Mouse (Mus musculus): ENCODE measurements at regions not wholly inside any gene's neighbourhood (a gene's known extent, or its start where the extent isn't known, plus 50 kb on each side); places are given as distances from the start of the nearest gene placed in this dataset.
"Not testable (repeated sequence)": the region's sequence is repeated elsewhere in the genome, so short reads cannot be mapped to it uniquely, and the experiment has no call there.

DNA sequence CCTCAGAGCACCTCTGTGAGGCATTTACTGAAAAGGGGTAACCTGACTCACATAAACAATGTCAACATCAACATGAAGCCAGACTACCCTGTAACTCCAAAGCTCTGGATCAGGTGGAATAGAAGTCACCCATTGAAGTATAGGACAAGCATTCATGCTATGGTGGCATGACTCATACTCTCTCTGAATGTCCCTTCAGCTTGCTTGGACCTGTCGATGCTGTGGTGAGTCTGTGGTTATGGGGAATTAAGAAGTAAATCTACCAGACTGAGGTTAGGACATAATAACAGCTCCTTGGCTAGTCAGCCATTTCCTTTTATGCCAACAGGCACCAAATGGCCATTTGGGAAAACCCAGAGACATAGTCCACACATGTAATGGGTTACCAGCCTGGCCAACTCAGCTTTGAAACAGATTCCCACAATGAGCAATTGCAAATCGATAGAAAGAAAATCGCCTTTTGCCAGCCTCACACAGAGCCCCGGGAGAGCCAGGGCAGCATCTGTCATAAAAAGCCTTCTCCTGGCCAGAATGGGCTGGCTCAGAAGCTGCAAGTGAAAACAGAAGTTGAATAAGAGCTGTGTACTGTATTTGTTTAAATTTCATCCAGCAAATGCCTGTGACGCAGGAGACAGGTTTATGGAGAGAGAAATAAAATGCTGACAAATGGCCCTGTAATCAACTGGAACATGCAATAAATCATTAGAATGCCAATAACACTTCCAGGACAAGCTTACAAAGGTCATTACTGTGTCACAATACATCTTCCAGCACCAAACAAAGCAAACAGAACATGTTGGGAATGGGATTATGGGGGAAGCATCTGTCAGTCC is 383.4 kb upstream of the Zfp703 start:
- intact Hi-C loops (cut with DNase I), result no loop called here
- peak; percentile 36 for DNase-seq

- intact Hi-C loops (cut with DNase I), result no loop called here
- DNase-seq, result no peak
Observed at GRCm38 (mm10) chr8:26594369-26594920, 382.7 kb upstream of the Zfp703 start.

DNA sequence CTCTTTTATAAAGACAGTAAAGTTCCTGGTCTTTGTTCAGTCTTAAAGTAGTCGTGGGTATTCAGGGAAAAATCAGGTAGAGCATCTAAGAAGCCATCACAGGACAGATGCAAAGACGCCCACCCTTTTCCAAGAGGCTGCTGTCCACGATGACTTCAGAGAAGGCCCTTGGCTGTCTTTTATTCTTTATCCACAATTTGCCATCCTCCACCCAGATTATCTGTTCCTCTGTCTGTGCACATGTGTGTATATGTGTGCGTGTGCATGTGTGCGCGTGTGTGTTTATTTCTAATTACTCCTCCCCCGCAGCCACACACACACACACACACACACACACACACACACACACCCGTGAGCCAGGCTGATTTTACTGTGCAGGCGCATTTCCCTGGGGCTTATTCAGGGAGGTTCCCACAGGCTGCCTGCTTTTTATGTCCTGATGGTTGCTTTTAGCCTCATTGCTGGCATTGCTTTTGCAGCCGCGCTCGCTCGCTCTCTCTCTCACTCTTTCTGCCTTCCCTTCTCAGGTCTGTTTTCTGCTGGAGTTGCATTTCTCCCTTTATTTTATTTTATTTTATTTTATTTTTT is 381.6 kb upstream of the Zfp703 start:
- intact Hi-C loops (cut with DNase I), result no loop called here
- DNase-seq, result no peak

GRCm38 (mm10) chr8:26596665-26597362 is 380.3 kb upstream of the Zfp703 start:
- intact Hi-C loops (cut with DNase I), result no loop called here
- no peak for DNase-seq

GRCm38 (mm10) chr8:26598520-26598919 is 378.6 kb upstream of the Zfp703 start:
- intact Hi-C loops (cut with DNase I), result no loop called here
- DNase-seq, result no peak

DNA sequence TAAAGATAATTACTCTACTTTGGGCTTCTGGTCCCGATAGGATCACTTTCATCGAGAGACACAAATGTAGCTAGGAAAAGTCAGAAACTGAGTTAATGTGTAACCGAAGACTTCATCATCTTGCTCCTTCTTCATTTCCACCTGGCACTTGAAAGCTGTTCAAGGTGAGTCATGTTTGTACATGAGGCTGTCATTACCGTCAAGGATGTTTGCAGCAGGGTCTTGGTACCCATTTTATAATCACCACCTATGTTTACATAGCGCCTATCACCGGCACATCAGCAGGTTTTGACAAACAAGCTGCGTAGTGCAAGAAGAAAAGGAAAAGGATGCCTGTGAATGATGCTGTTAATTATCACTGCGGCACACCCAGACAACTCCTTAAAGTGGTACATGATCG is 377.0 kb upstream of the Zfp703 start:
- intact Hi-C loops (cut with DNase I), result no loop called here
- DNase-seq, result no peak

GRCm38 (mm10) chr8:26608001-26608400 is 369.1 kb upstream of the Zfp703 start:
- no peak for DNase-seq
- intact Hi-C loops (cut with DNase I), result no loop called here

DNA sequence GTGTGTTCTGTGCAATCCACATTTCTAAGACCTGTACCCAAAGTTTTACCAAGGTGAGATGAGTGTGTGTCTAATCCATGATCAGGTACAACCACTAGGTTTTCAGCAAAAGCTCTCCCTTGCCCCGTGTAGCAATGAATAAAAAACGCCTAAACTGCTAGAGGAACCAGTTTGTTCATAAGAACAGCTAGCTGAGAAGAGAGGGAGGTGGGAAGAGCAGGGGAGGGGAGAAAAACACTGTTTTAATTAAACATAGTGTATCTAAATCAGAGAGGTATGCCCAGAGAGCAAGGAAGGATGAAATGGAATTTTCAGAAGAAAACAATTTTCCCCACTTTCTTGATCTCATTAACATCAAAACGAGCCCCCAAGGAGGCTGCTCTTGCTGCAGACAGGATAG is 368.5 kb upstream of the Zfp703 start:
- intact Hi-C loops (cut with DNase I), result no loop called here
- DNase-seq, result no peak

DNA sequence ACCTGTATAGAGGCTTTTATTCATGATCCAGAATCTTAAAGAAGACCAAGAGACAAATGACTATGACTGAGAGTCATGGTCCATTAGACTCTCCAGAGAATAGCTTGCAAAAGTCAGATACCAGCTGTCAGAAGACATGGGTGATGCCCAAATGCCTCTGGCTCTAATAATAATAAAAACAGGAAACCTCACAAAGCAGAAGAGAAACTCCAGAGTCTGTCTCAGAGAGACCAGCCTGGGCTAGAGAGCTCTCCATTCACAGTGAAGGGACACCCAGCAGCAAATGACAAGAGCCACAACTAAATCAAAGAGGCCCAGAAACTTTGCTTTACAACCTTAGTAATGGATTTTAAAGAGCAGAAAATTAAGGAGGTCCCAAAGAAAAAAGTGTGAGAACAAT is 365.0 kb upstream of the Zfp703 start:
- no peak for DNase-seq
- intact Hi-C loops (cut with DNase I), result no loop called here

- peak; percentile 3 for DNase-seq
- intact Hi-C loops (cut with DNase I), result no loop called here
Observed at GRCm38 (mm10) chr8:26622311-26623052, 354.6 kb upstream of the Zfp703 start.

- no peak for DNase-seq
- intact Hi-C loops (cut with DNase I), result no loop called here
Observed at GRCm38 (mm10) chr8:26626186-26626585, 350.9 kb upstream of the Zfp703 start.

DNA sequence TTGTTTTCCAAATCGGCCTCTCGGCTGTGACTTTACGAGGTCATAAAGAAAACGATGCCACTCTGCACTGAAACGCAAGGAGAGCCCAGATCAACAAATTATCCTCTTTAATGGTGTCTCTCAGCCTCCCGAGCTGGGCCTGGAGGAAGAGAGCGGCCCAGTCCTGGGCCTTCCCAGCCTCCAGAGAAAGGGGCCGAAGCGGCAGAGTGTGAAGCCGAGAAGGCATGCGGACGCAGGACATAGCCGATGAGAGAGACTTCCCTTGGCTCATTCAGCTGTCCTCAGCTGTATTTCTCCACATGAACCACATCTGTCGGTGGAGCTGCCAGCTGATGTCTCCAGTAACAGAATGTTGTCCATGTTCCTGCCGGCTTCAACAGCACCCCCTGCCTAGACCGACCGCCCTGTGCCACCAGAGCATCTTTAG is 350.5 kb upstream of the Zfp703 start:
- DNase-seq, result peak; percentile 3
- intact Hi-C loops (cut with DNase I), result no loop called here

GRCm38 (mm10) chr8:26627191-26627891 is 349.8 kb upstream of the Zfp703 start:
- DNase-seq, result peak; percentile 39
- intact Hi-C loops (cut with DNase I), result no loop called here

DNA sequence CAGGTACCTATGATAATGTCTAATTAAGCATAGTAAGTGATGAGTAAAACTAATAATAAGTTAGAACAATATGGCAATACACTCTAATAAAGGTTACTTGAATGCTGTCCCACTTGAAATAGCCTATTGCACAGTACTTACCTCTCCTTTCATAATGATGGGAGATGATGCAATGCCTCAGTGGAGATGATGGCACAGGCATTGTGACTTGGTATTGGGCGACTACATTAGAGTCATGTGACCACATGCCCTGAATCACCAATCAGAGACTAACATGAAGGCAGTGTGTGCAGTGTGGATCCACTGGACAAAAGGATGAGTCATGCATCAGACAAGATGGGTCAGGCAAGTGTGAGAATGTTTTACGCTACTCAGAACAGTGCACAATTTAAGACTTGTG is 346.6 kb upstream of the Zfp703 start:
- no peak for DNase-seq
- intact Hi-C loops (cut with DNase I), result no loop called here

GRCm38 (mm10) chr8:26635701-26636100 is 341.4 kb upstream of the Zfp703 start:
- intact Hi-C loops (cut with DNase I), result no loop called here
- no peak for DNase-seq

GRCm38 (mm10) chr8:26645375-26645774 is 331.8 kb upstream of the Zfp703 start:
- intact Hi-C loops (cut with DNase I); DNase-seq: not testable (repeated sequence)

DNA sequence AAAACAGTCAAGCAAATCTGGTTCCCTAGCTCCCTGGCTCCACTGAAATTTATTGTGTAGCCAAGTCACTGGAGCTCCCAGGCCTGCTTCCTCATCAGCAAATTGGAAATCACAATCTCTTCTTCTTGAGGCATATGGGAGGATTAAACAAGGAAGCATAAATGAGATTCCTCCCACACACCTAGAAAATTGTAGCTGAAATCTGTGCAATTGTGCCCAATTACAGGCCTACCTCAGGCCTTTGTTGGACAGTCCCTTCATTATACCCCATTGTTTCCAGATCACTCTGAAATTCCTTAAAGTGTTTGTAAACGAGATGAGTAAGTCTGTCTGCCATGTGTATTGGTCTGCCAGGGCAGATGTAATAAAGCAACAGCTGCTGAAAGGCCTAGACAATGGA is 326.8 kb upstream of the Zfp703 start:
- DNase-seq, result no peak
- intact Hi-C loops (cut with DNase I), result no loop called here

GRCm38 (mm10) chr8:26655897-26656296 is 321.2 kb upstream of the Zfp703 start:
- DNase-seq, result no peak

DNA sequence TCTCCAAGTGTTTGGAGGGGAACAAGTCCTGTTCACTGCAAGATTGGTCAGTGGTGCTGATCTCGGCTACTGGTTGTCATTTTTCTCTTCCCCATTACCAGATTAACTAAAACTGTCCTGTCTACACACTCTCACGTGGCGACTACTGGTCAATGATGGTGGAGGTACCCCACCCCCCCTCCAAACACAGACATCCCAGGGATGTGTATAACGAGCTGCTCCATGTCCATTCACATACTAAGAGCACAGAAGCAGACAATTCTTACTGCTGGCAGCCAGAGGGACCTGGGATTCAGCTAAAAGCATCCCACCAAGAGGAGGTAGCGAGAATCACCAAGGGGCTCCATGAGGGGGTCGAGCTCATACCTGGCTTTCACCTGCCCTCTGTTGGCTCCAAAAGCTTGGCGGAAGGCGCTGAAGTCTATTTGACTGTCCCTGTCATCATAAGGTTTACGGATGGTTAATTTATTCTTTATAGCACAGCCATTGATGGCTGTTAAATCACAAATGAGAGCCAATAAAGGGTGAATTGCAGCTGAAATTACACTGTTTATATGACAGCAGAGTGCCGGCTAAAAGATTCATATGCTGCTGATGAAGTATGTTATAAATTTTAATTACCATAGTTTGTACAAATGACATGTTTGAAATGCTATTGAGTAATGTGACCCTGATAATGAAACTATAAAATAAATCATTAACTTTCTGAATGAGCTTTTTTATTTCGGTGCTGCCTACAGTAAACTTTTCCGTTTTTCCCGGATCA is 320.6 kb upstream of the Zfp703 start:
- intact Hi-C loops (cut with DNase I), result no loop called here
- no peak for DNase-seq

More at GRCm38 (mm10) chr8:26655897-26656296, 321.2 kb upstream of the Zfp703 start:
- intact Hi-C loops (cut with DNase I), result no loop called here

All from left cerebral cortex, postnatal 4 days (tissue).